Mouse (Mus musculus) spleen, adult 2 months (tissue): ENCODE results near the gene Mcm6. TPM values are rescaled to one million over a fixed set of nuclear protein-coding genes. Genes with fewer than 3 reads are reported as not detected.

ENCODE experiments used
- DNase-seq, 2 experiments: peaks; one replicate each; pipeline versions ENCODE4 v3.0.0 to v3.0.0-alpha.2; 2012 to 2021; ENCODE audit warnings: low spot score in 2 of 2, low read depth in 1 of 2
- H3K27ac ChIP-seq: fragments of 200-500 bp; 2 replicates; pipeline ENCODE4 v1.5.1; 2012; ENCODE audit warnings: low read length, inconsistent platforms; ENCODE audit not compliant: insufficient read depth
- H3K27me3 ChIP-seq: fragments of 200-500 bp; 2 replicates; pipeline ENCODE4 v1.6.1; 2012; ENCODE audit warnings: mild to moderate bottlenecking, moderate library complexity, low read length, inconsistent platforms; ENCODE audit not compliant: control insufficient read depth, insufficient read depth
- H3K36me3 ChIP-seq: fragments of 200-500 bp; 2 replicates; pipeline ENCODE4 v1.6.1; 2012; ENCODE audit warnings: mild to moderate bottlenecking, low read length, inconsistent platforms; ENCODE audit not compliant: control insufficient read depth, insufficient read depth
- H3K4me1 ChIP-seq: fragments of 200-500 bp; 2 replicates; pipeline ENCODE4 v1.6.1; 2011; ENCODE audit warnings: inconsistent platforms; ENCODE audit not compliant: control insufficient read depth, insufficient read depth, insufficient read length
- H3K4me3 ChIP-seq: fragments of 200-500 bp; 2 replicates; pipeline ENCODE4 v1.5.1; 2011; ENCODE audit warnings: mild to moderate bottlenecking, inconsistent platforms; ENCODE audit not compliant: insufficient read depth, insufficient read length; ENCODE audit errors: extremely low read depth
- CTCF ChIP-seq: fragments of 200-500 bp; IDR thresholded peaks from 2 replicates; pipeline ENCODE4 v1.5.1; 2011; ENCODE audit warnings: mild to moderate bottlenecking, inconsistent platforms; ENCODE audit not compliant: insufficient read depth, insufficient read length, insufficient replicate concordance; ENCODE audit errors: extremely low read depth
- POLR2A ChIP-seq: fragments of 200-500 bp; IDR thresholded peaks from 2 replicates; pipeline ENCODE4 v1.6.1; 2011; ENCODE audit warnings: low read depth, low read length, inconsistent platforms
- whole genome bisulfite sequencing: fragments of 180-500 bp; shearing (Covaris S2); methylation state at CpG from one replicate; pipeline ENCODE4 v1.1.7; 2018; 5-methylcytosine and 5-hydroxymethylcytosine counted together
- polyA plus RNA-seq: library from polyadenylated mRNA; depleted of rRNA; stranded (reverse); fragments of >200 nt; gene quantifications from 2 replicates; pipeline ENCODE4 v1.2.3, GENCODE M21; 2012; rRNA removed

The Mcm6 gene
- polyA plus RNA-seq, 1 experiment = 16.9 TPM

DNA sequence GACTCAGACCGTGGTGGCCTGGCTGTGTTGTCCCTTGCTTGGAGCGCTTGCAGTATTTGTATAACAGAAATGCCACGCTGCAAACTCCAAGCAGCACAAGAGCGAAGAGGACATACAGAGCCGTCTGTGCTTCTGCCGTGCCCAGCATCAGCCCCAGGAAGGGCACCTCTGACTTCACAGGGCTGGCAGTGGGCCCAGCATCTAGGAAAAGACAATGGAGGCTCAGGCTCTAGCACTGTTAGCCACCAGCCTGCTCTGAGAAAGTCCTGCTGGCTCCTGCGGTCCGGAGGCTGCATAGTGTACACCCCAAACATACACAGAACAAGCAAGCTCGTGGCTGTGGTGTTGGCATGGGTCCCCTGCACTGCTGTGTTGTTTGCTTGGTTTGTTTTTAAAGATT lies 74.3 kb downstream of the Mcm6 start:
- Histone ChIP-seq H3K4me3 (no peak overlapping the region), H3K27me3 (no peaks in the 10 kb centered on the region), H3K36me3 (peaks cover 4% of the 10 kb centered on the region), H3K27ac (no peak overlapping the region), H3K4me1 (no peaks in the 10 kb centered on the region)
- no peak for DNase-seq
- TF ChIP-seq POLR2A (no peak), CTCF (no peak)
- 90% methylated on average over 9 of the region's 9 CpGs for WGBS

DNA sequence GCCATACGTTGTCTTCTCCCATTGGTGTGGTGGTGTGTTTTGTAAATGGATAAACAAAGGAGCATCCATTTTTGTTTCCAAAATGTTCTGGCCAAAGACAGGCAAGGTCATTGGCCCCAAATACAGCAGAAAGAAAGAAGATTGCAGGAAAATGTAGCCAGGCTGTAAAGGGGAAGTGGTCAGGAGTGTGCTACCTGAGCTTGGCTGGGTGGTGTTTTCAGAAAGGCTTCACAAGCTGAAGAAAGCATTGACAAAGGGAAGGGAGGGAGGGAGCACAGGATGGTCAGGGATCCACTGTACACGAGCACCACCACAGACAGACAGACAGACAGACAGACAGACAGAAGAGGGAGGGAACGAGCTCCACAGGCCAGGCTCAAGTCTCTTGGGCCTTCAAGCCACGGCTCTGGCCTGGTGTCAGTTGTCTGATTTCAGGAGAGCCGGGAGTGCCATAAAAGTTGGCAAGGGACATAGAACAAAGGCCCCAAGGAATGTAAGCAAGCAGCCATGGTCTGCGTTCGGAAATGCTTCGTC lies 75.2 kb downstream of the Mcm6 start:
- 79% methylated on average over 8 of the region's 8 CpGs for WGBS
- Histone ChIP-seq H3K4me1 (no peaks in the 10 kb centered on the region), H3K27ac (no peak overlapping the region), H3K36me3 (peaks cover 5% of the 10 kb centered on the region), H3K4me3 (no peak overlapping the region), H3K27me3 (no peaks in the 10 kb centered on the region)
- DNase-seq = no peak
- TF ChIP-seq POLR2A = no peak

DNA sequence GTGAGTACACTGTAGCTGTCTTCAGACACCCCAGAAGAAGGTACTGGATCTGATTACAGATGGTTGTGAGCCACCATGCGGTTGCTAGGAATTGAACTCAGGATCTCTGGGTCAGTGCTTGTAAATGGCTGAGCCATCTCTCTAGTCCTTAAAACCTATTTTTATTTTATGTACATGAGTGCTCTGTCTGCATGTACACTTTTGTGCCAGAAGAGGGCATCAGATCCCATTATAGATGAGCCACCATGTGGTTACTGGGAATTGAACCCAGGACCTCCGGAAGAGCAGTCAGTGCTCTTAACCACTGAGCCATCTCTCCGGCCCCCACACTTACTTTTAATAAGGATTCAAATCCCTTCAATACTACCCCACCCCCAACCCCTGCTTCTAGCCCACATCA lies 76.5 kb downstream of the Mcm6 start:
- Histone ChIP-seq H3K27ac (no peak overlapping the region), H3K36me3 (peaks cover 13% of the 10 kb centered on the region), H3K4me3 (no peak overlapping the region), H3K27me3 (no peaks in the 10 kb centered on the region), H3K4me1 (no peaks in the 10 kb centered on the region)
- WGBS = 88% methylated on average over 3 of the region's 3 CpGs
- no peak for TF ChIP-seq POLR2A
- no peak for TF ChIP-seq CTCF
- no peak for DNase-seq

DNA sequence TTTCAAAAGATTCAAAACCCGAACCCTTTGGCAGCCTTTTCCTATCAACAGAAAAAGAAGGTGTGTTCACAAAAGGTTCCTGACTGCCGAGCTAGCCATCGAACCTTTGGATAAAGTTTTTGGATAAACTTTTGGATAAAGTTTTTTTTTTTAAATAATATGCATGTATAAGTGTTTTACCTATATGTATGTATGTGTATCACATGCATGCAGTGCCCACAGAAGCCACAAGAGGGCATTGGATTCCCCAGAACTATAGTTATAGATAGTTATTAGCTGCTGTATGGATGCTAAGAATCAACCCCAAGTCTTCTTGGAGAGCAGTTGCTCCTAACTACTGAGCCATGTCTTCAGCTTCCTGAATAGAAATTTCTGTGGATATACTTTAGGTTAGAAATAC lies 77.7 kb downstream of the Mcm6 start:
- H3K36me3 ChIP-seq = peaks cover 23% of the 10 kb centered on the region
- WGBS = 94% methylated on average over 3 of the region's 3 CpGs
- H3K27me3 ChIP-seq = no peaks in the 10 kb centered on the region
- no peaks in the 10 kb centered on the region for H3K4me1 ChIP-seq
- DNase-seq = no peak
- TF ChIP-seq CTCF = no peak
- no peak for TF ChIP-seq POLR2A
- no peak overlapping the region for H3K27ac ChIP-seq
- H3K4me3 ChIP-seq = no peak overlapping the region

Other genes starting within 250 kb of the Mcm6 start
- 11.7 and 14.2 TPM in 2 replicates for gene Ubxn4, start 115.7 kb downstream of the Mcm6 start, polyA plus RNA-seq
- gene Lct, start 31.3 kb downstream of the Mcm6 start, polyA plus RNA-seq = 0.05 and 0.06 TPM in 2 replicates
- gene Dars, start 57.7 kb upstream of the Mcm6 start, polyA plus RNA-seq = 5.5 and 7.6 TPM in 2 replicates
- 288 and 315 TPM in 2 replicates for gene Cxcr4, start 232.6 kb upstream of the Mcm6 start, polyA plus RNA-seq